Mouse (Mus musculus): ENCODE data around the gene Myo19.
"Not testable (repeated sequence)": the region's sequence is repeated elsewhere in the genome, so short reads cannot be mapped to it uniquely, and the experiment has no call there.

Gene Myo19

DNA sequence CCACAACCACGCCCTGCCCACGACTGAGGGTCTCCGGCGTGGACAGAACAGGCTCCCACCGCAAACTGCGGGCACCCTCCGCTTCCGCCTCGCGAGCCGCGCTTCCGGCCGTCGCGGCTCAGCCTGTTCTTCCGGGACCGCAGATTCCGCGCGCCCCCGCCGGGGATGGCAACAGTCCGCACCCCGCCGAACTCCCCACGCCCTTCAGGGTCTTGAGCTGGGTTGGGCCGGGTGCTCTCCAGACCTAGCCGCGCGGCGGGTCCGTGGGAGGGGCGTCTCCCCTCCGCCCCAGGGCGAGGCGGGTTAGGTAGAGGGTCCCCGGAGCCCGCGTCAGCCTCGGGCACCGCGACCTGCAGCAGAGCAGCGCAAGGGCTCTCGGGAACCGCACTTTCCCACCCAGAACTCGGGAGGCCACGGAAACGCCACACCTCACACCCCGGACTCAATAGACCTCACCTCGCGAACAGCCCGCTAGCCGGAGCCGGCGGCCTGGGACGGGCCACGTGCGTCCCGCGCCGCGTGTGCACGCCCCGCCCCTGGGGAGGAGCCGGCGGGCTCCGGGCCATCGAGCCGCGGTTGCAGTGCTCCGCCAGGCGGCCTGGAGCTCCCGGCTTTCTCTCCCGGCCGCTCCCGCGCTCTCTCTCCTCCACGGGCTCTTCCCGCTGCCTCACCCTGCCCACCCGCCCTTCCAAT, at the start of gene Myo19, which contains the start of gene Pigw:
TSS of gene Myo19 (plus strand) at position 377 of the 693 bp plus-strand sequence.
TSS of gene Pigw (minus strand) at position 514 of the 693 bp plus-strand sequence.
- DNase-seq (ENCODE audit: low spot score in 2 of 2): peak; percentile 57 to 77

DNA sequence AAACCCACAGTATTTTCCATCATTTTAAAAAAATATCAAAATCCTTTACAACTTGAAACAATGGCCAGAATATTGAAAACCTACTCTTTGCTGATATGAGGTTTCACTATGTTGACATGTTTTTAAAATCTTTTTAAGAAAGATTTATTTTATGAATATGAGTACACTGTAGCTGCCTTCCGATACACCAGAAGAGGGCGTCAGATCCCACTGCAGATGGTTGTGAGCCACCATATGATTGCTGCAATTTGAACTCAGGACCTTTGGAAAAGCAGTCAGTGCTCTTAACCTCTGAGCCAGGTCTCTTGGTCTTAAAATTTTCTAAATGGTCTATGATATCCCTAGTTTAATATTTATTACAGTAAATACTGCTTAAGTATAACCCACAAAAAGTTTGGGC, 40.6 kb upstream of the Myo19 start:
- DNase-seq (ENCODE audit: low spot score in 2 of 2): no peak

DNA sequence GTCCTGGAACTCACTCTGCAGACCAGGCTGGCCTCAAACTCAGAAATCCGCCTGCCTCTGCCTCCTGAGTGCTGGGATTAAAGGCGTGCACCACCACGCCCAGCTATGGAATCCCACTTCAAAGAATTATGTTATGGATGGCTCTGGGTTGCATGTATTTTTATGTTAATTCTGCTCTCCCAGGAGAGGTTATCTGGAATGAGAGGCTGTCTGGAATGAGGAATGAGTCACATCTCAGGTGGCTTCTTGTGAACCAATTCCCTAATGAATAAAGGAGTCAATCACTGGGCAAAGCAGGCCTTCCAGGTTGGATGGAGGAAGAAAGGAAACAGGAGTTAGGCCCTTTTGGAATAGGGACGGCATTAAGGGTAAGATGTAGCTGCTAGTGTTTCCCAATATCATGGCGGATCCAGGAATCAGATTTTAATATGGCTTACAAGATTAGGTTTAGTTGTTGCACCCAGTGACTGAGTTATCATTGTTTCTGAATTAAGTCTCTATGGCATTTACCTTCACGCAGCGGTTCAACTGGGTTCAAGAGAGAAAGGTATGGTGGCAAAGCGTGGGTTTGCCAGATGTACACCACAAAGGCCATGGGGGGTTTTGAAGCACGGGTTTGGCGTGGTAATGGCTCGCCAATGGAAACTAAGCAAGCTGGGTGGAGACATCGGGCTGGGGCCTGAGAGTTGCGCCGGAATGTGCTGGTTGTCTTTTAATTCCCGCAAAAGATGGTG, 33.0 kb upstream of the Myo19 start:
- DNase-seq (ENCODE audit: low spot score in 2 of 2): no peak

DNA sequence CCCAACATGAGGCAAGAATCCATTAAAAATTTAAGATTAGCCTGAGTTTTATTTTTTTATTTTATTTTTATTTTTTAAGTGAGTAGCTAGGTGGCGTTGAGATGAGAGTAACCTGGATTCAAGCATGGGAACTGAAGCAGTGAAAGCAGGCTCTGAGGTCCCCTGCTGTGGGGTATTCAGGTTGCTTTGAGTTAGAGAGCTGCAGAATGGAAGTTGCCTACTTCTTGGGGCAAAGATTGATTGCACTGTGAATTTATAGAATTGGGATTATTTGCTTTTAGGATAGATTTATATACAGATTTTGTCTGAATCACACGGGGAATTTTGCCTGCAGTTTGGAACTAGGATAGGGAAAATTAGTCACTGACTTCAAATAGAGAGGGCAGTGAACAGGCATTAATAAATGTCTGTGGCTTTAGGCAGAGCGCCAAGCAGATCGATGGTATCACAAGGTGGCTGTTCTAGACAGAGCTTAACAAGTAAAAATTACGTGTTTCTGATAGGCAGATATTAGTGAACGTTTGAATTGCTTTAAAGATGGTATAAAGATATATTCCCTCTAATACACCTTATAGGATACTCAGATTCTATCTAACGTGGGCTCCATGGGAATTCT, 32.4 kb upstream of the Myo19 start:
- no peak for DNase-seq (ENCODE audit: low spot score in 2 of 2)

- DNase-seq (ENCODE audit: low spot score in 2 of 2): no peak
Measured at GRCm38 (mm10) chr11:84855285-84855684, 24.7 kb upstream of the Myo19 start.

DNA sequence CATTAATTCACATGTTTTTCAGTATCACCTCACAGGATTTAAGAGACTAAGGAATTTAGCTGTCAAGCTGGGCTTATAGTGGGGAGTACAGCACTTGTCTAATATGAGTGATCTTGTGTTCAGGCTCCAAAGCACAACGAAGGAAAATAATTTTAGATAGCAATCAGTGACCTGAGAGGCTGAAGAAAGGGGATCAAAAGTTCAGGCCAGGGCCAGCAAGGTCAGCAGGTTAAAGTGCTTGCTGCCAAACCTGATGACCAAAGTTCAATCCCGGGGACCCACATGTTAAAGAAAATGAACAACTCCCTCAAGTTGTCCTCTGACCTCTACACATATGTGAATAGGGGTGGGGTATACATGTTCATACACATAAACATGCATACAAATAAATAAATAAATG, 14.7 kb upstream of the Myo19 start:
- no peak for DNase-seq (ENCODE audit: low spot score in 2 of 2)

- no peak for DNase-seq (ENCODE audit: low spot score in 2 of 2)
Measured at GRCm38 (mm10) chr11:84867586-84867985, 12.4 kb upstream of the Myo19 start.

GRCm38 (mm10) chr11:84868786-84869259, 11.1 kb upstream of the Myo19 start:
- no peak for DNase-seq (ENCODE audit: low spot score in 2 of 2)

- peak; percentile 93 to 97 for DNase-seq (ENCODE audit: low spot score in 2 of 2)
Measured at GRCm38 (mm10) chr11:84869537-84870232, 10.3 kb upstream of the Myo19 start.

GRCm38 (mm10) chr11:84870337-84871043, 9.5 kb upstream of the Myo19 start, which contains the start of gene Ggnbp2:
Ggnbp2 (minus strand) TSS chr11:84870817.
- peak; percentile 89 to 91 for DNase-seq (ENCODE audit: low spot score in 2 of 2)

DNA sequence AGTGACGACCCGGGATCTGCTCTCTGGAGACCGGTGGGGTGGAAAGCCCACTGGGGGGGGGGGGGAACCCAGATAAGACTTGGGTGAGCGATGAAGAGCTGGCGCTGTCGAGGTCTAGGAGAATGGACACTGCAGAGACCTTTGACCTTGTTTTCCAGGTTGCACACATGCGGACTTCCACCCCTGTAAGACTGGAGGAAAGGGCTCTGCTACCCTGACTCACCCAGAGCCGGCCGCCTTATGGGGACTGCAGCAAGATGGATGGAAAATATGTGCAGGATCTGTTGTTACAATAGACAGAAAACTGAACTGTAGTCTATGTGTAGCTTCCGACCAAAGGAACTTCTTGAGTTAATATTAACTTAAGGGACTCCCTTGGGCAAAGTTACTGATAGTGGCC, 8.9 kb upstream of the Myo19 start:
- DNase-seq (ENCODE audit: low spot score in 2 of 2): no peak

DNA sequence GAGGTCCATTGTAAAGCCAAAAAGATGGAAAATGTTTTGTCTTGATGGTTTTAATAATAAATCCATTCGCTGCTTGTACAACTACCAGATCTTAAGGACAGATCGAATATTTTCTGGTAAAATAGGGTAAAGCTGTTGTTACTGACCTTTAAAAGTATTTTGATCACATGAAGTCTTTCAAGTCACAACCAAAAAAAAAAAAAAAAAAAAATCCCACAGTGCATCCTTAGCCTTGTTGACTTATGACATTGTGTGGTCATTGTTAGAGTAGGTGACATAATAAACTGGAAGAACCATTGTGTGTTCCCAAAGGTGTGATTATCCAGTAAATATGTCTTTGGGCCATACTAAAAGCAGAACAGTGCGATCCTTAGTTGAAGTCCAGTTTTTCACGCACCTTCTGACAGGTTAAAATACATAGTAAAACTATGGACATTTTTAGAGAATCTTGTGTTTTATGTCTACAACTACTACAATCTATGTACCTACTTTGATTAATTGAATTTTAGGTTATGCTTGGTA, 8.3 kb upstream of the Myo19 start:
- DNase-seq (ENCODE audit: low spot score in 2 of 2): no peak

DNA sequence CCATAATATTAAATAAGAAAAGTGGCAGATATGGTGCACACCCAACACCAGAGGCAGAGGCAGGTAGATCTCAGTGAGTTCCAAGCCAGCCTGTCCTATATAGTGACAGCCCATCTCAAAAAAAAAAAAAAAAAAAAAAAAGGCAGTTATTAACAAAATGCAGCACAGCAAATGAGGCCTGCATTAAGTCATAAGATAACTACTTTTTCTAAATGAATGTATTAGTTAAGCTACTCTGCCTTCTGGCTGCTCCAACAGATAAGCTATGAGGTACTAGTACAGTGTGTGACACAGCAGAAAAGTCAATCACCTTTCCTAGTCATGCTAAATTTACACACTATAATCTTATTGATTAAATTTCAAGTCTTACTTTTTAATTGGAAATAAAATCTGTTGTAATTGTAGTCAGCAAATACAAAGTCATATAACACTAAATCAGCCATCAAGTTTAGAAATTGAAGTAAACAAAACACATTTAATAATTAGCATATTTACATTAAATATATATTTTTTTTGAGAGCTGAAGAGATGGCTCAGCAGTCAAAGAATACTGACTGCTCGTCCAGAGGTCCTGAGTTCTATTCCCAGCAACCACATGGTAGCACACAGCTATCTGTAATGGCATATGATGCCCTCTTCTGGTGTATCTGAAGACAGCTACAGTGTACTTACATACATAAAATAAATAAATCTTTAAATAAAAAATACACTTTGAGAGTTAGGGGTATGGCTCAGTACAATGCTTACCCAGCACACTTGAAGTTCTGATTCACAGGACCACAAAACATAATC, 6.7 kb upstream of the Myo19 start:
- DNase-seq (ENCODE audit: low spot score in 2 of 2): no peak

GRCm38 (mm10) chr11:84876020-84876419, 3.9 kb upstream of the Myo19 start:
- DNase-seq (ENCODE audit: low spot score in 2 of 2): not testable (repeated sequence)

- no peak for DNase-seq (ENCODE audit: low spot score in 2 of 2)
Measured at GRCm38 (mm10) chr11:84879007-84879771, 759 bp upstream of the Myo19 start.

GRCm38 (mm10) chr11:84880465-84880961, 565 bp downstream of the Myo19 start:
- peak; percentile 44 to 46 for DNase-seq (ENCODE audit: low spot score in 2 of 2)

- no peak for DNase-seq (ENCODE audit: low spot score in 2 of 2)
Measured at GRCm38 (mm10) chr11:84880971-84881370, 1.0 kb downstream of the Myo19 start.

GRCm38 (mm10) chr11:84882346-84882745, 2.4 kb downstream of the Myo19 start:
- DNase-seq (ENCODE audit: low spot score in 2 of 2): no peak

- DNase-seq (ENCODE audit: low spot score in 2 of 2): no peak
Measured at GRCm38 (mm10) chr11:84885238-84885637, 5.3 kb downstream of the Myo19 start.
